17 mouse cellular contexts compared by ENCODE assay signal in the genomic region with DNA sequence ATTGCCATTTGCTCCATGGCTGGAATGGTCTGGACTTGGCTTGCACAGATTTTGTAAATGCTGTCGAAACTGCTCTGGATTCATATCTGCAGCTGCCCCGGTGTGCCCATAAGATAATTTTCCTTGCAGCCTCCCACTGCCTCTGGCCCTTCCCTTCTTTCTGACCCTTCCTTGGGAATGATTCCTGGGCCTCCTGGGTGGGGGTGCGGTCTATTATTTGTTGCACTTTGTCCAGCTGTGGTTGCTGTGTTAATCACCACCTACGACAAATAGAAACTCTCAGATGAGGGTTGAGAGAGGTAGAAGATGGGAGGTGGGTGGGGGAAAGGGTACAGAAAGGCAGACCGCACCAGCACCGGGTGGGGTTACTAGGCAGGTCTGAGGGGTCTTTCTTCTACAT. TPM values are rescaled to one million over a fixed set of nuclear protein-coding genes. Genes with fewer than 3 reads are reported as not detected.
DNase-seq lines count a peak whose midpoint lies in the region; ATAC-seq and TF ChIP-seq lines count a peak whose summit lies in the region.
"Had no signal": no experiment of that assay in that cellular context is flagged by ENCODE, and none has a peak within 500 bp of the region (broad histone marks: within the 10 kb centered on the region; RNA-seq: fewer than 3 reads in every experiment).

No protein-coding gene starts in this region.

- H3K36me3 ChIP-seq in hindbrain, embryonic 13.5 days, result peaks cover under 1% of the 10 kb centered on the region
- peaks cover 3% of the 10 kb centered on the region; the same call in 1 of the 2 replicates for H3K36me3 ChIP-seq in hindbrain, embryonic 14.5 days (replicated peaks; ENCODE audit: control insufficient read depth, insufficient read depth)
- 0 out of 2 replicates have a peak, but pooled peaks cover 4% of the 10 kb centered on the region for H3K36me3 ChIP-seq in neural tube, embryonic 13.5 days
- peaks cover 3% of the 10 kb centered on the region; the same call in 1 of the 2 replicates for H3K36me3 ChIP-seq in neural tube, embryonic 15.5 days
- no peaks in the 10 kb centered on the region for H3K36me3 ChIP-seq in liver, embryonic 14.5 days (replicated peaks; ENCODE audit: control insufficient read depth, insufficient read depth, low read depth)

- ATAC-seq in hindbrain, embryonic 13.5 days (ENCODE audit: low FRiP score), result no peak
- ATAC-seq in hindbrain, embryonic 14.5 days (ENCODE audit: low FRiP score), result no peak
- ATAC-seq in neural tube, embryonic 13.5 days (ENCODE audit: low read depth), result no peak
- ATAC-seq in neural tube, embryonic 15.5 days (ENCODE audit: low FRiP score), result no peak
- ATAC-seq in liver, embryonic 14.5 days (ENCODE audit: insufficient read depth), result no peak

- DNase-seq in hindbrain, embryonic 14.5 days (ENCODE audit: low spot score), result no peak
- DNase-seq in liver, embryonic 14.5 days (ENCODE audit: low read depth in 3 of 3, low spot score in 3 of 3), result no peak
- DNase-seq in right cerebral cortex, postnatal 36 days (ENCODE audit: low spot score in 2 of 2), result no peak
- DNase-seq in right cerebral cortex, adult 18-20 months, result no peak
- DNase-seq: cerebellum, postnatal 10 days; gastrocnemius, adult 2 months; heart, adult 2 months; lung, adult 18-20 months; lung, postnatal 36 days; thymus, postnatal 4 days had no signal

- H3K4me3 ChIP-seq in hindbrain, embryonic 13.5 days, result no peak overlapping the region
- H3K4me3 ChIP-seq in hindbrain, embryonic 14.5 days (replicated peaks; ENCODE audit: low read length), result no peak overlapping the region; the same call in 1 of the 2 replicates
- no peak overlapping the region for H3K4me3 ChIP-seq in neural tube, embryonic 13.5 days
- H3K4me3 ChIP-seq in neural tube, embryonic 15.5 days (replicated peaks), result no peak overlapping the region
- no peak overlapping the region for H3K4me3 ChIP-seq in liver, embryonic 14.5 days (ENCODE audit: insufficient read depth in 1 of 2, low read depth in 2 of 2, low read length in 2 of 2)
- H3K4me3 ChIP-seq: heart, adult 2 months had no signal

- H3K4me1 ChIP-seq in hindbrain, embryonic 13.5 days (replicated peaks), result peaks cover 27% of the 10 kb centered on the region
- H3K4me1 ChIP-seq in hindbrain, embryonic 14.5 days (replicated peaks; ENCODE audit: control insufficient read depth, insufficient read depth, low read length), result peaks cover 19% of the 10 kb centered on the region
- H3K4me1 ChIP-seq in neural tube, embryonic 13.5 days (replicated peaks), result peaks cover 26% of the 10 kb centered on the region
- peaks cover 28% of the 10 kb centered on the region for H3K4me1 ChIP-seq in neural tube, embryonic 15.5 days
- H3K4me1 ChIP-seq in liver, embryonic 14.5 days (replicated peaks; ENCODE audit: control insufficient read depth in 2 of 2, insufficient read depth in 2 of 2, low read length in 1 of 2), result peaks cover 18 to 33% of the 10 kb centered on the region in 2 experiments

- no peak for TF ChIP-seq CTCF in liver, embryonic 14.5 days (IDR thresholded peaks at IDR 0.05; ENCODE audit: low read depth)

- H3K27me3 ChIP-seq in hindbrain, embryonic 13.5 days, result no peaks in the 10 kb centered on the region
- no peaks in the 10 kb centered on the region for H3K27me3 ChIP-seq in hindbrain, embryonic 14.5 days (ENCODE audit: control insufficient read depth, insufficient read depth, low read length)
- 0 out of 2 replicates have a peak, but pooled peaks cover 3% of the 10 kb centered on the region for H3K27me3 ChIP-seq in neural tube, embryonic 13.5 days
- H3K27me3 ChIP-seq in neural tube, embryonic 15.5 days (replicated peaks), result peaks cover 4% of the 10 kb centered on the region; the same call in 1 of the 2 replicates
- no peaks in the 10 kb centered on the region for H3K27me3 ChIP-seq in liver, embryonic 14.5 days (ENCODE audit: control insufficient read depth, insufficient read depth, low read length)

- 86% methylated on average over 6 of the region's 6 CpGs for WGBS in hindbrain, embryonic 13.5 days
- 84% methylated on average over 6 of the region's 6 CpGs for WGBS in hindbrain, embryonic 14.5 days
- WGBS in neural tube, embryonic 13.5 days, result 81% methylated on average over 6 of the region's 6 CpGs
- WGBS in neural tube, embryonic 15.5 days, result 86% methylated on average over 6 of the region's 6 CpGs
- WGBS in liver, embryonic 14.5 days (ENCODE audit: insufficient replicate concordance), result 68% methylated on average over 6 of the region's 6 CpGs

- 0 out of 2 replicates have a peak overlapping the region, but pooled peaks have one; percentile 86 for H3K9ac ChIP-seq in hindbrain, embryonic 13.5 days
- H3K9ac ChIP-seq in hindbrain, embryonic 14.5 days, result no peak overlapping the region
- H3K9ac ChIP-seq in neural tube, embryonic 13.5 days, result peak overlapping the region; percentile 86; the same call in 1 of the 2 replicates
- no peak overlapping the region for H3K9ac ChIP-seq in neural tube, embryonic 15.5 days (replicated peaks)
- no peak overlapping the region for H3K9ac ChIP-seq in liver, embryonic 14.5 days (replicated peaks)

- TF ChIP-seq EP300 in liver, embryonic 14.5 days (IDR thresholded peaks at IDR 0.05; ENCODE audit: low read depth), result no peak

- no peaks in the 10 kb centered on the region for H3K9me3 ChIP-seq in hindbrain, embryonic 13.5 days
- no peaks in the 10 kb centered on the region for H3K9me3 ChIP-seq in hindbrain, embryonic 14.5 days (ENCODE audit: control insufficient read depth, low read length)
- H3K9me3 ChIP-seq in neural tube, embryonic 13.5 days, result no peaks in the 10 kb centered on the region
- H3K9me3 ChIP-seq in neural tube, embryonic 15.5 days (replicated peaks), result no peaks in the 10 kb centered on the region
- no peaks in the 10 kb centered on the region for H3K9me3 ChIP-seq in liver, embryonic 14.5 days (ENCODE audit: control insufficient read depth, low read length)
- H3K9me3 ChIP-seq: G1E; kidney, embryonic 15.5 days; limb, embryonic 10.5 days; midbrain, embryonic 12.5 days had no signal

- no peak overlapping the region; the same call in 1 of the 2 replicates for H3K27ac ChIP-seq in hindbrain, embryonic 13.5 days
- no peak overlapping the region for H3K27ac ChIP-seq in hindbrain, embryonic 14.5 days
- no peak overlapping the region for H3K27ac ChIP-seq in neural tube, embryonic 13.5 days (replicated peaks)
- no peak overlapping the region for H3K27ac ChIP-seq in neural tube, embryonic 15.5 days (replicated peaks)
- H3K27ac ChIP-seq in liver, embryonic 14.5 days, result no peak overlapping the region
- H3K27ac ChIP-seq: heart, adult 2 months had no signal

- H3K4me2 ChIP-seq in hindbrain, embryonic 13.5 days, result peak overlapping the region; percentile 69; the same call in 1 of the 2 replicates
- no peak overlapping the region for H3K4me2 ChIP-seq in hindbrain, embryonic 14.5 days (replicated peaks)
- no peak overlapping the region for H3K4me2 ChIP-seq in neural tube, embryonic 13.5 days
- no peak overlapping the region; the same call in 1 of the 2 replicates for H3K4me2 ChIP-seq in neural tube, embryonic 15.5 days
- H3K4me2 ChIP-seq in liver, embryonic 14.5 days (ENCODE audit: low read depth), result peak overlapping the region; percentile 78

RNA-seq across cellular contexts. Expression of gene Senp1, which starts 13.7 kb away (rescaled TPM):
- polyA plus RNA-seq in hindbrain, embryonic 13.5 days (2015; fragmentation: Nextera tagmentation; extraction: Ambion mirVana), result 23.3 and 24.7 TPM in 2 replicates
- polyA plus RNA-seq in hindbrain, embryonic 14.5 days (2014; fragmentation: Nextera tagmentation; extraction: Ambion mirVana), result 22.9 and 23.6 TPM in 2 replicates
- polyA plus RNA-seq in neural tube, embryonic 13.5 days (2015; fragmentation: Nextera tagmentation; extraction: Ambion mirVana), result 20.3 and 23.4 TPM in 2 replicates
- polyA plus RNA-seq in neural tube, embryonic 15.5 days (2015; fragmentation: Nextera tagmentation; extraction: Ambion mirVana), result 16.8 and 22.5 TPM in 2 replicates
- 8.7 and 10.7 TPM in 2 replicates for polyA plus RNA-seq in liver, embryonic 14.5 days (2012; rRNA removed)
- 15.3 and 16.9 TPM in 2 replicates for polyA plus RNA-seq in liver, embryonic 14.5 days (2014; fragmentation: Nextera tagmentation; extraction: Ambion mirVana)

RNA-seq across cellular contexts. Expression of gene Pfkm, which starts 14.8 kb away (rescaled TPM):
- 70.1 and 70.2 TPM in 2 replicates for polyA plus RNA-seq in hindbrain, embryonic 13.5 days (2015; fragmentation: Nextera tagmentation; extraction: Ambion mirVana)
- 77.6 and 83.0 TPM in 2 replicates for polyA plus RNA-seq in hindbrain, embryonic 14.5 days (2014; fragmentation: Nextera tagmentation; extraction: Ambion mirVana)
- 66.5 and 66.8 TPM in 2 replicates for polyA plus RNA-seq in neural tube, embryonic 13.5 days (2015; fragmentation: Nextera tagmentation; extraction: Ambion mirVana)
- polyA plus RNA-seq in neural tube, embryonic 15.5 days (2015; fragmentation: Nextera tagmentation; extraction: Ambion mirVana), result 85.6 and 94.3 TPM in 2 replicates
- polyA plus RNA-seq in liver, embryonic 14.5 days (2012; rRNA removed), result 18.2 and 22.4 TPM in 2 replicates
- polyA plus RNA-seq in liver, embryonic 14.5 days (2014; fragmentation: Nextera tagmentation; extraction: Ambion mirVana), result 19.6 and 20.6 TPM in 2 replicates

RNA-seq across cellular contexts. Expression of gene Asb8, which starts 58.2 kb away (rescaled TPM):
- 52.9 and 59.4 TPM in 2 replicates for polyA plus RNA-seq in hindbrain, embryonic 13.5 days (2015; fragmentation: Nextera tagmentation; extraction: Ambion mirVana)
- polyA plus RNA-seq in hindbrain, embryonic 14.5 days (2014; fragmentation: Nextera tagmentation; extraction: Ambion mirVana), result 66.2 and 66.8 TPM in 2 replicates
- polyA plus RNA-seq in neural tube, embryonic 13.5 days (2015; fragmentation: Nextera tagmentation; extraction: Ambion mirVana), result 57.5 and 63.8 TPM in 2 replicates
- polyA plus RNA-seq in neural tube, embryonic 15.5 days (2015; fragmentation: Nextera tagmentation; extraction: Ambion mirVana), result 61.9 and 62.5 TPM in 2 replicates
- 9.7 and 15.1 TPM in 2 replicates for polyA plus RNA-seq in liver, embryonic 14.5 days (2012; rRNA removed)
- 22.3 and 22.4 TPM in 2 replicates for polyA plus RNA-seq in liver, embryonic 14.5 days (2014; fragmentation: Nextera tagmentation; extraction: Ambion mirVana)

RNA-seq across cellular contexts. Expression of gene Ccdc184, which starts 59.7 kb away (rescaled TPM):
- polyA plus RNA-seq in hindbrain, embryonic 13.5 days (2015; fragmentation: Nextera tagmentation; extraction: Ambion mirVana), result 55.6 and 59.6 TPM in 2 replicates
- 98.1 and 125 TPM in 2 replicates for polyA plus RNA-seq in hindbrain, embryonic 14.5 days (2014; fragmentation: Nextera tagmentation; extraction: Ambion mirVana)
- 50.1 and 50.4 TPM in 2 replicates for polyA plus RNA-seq in neural tube, embryonic 13.5 days (2015; fragmentation: Nextera tagmentation; extraction: Ambion mirVana)
- polyA plus RNA-seq in neural tube, embryonic 15.5 days (2015; fragmentation: Nextera tagmentation; extraction: Ambion mirVana), result 98.5 and 116 TPM in 2 replicates
- polyA plus RNA-seq in liver, embryonic 14.5 days (2012; rRNA removed), result 0.01 TPM in 1 of 2 replicates, not detected in the other
- not detected in 2 replicates for polyA plus RNA-seq in liver, embryonic 14.5 days (2014; fragmentation: Nextera tagmentation; extraction: Ambion mirVana)
- polyA plus RNA-seq: G1E had no signal

Comparison
In these comparisons a context has a peak if more than half of its experiments do, and no peak if none do; other contexts are left out.
1. H3K4me2 ChIP-seq: peak in hindbrain, embryonic 13.5 days (single experiment) and liver, embryonic 14.5 days (single experiment); none in hindbrain, embryonic 14.5 days (single experiment), neural tube, embryonic 13.5 days (single experiment) and neural tube, embryonic 15.5 days (single experiment).
2. H3K9ac ChIP-seq: peak in hindbrain, embryonic 13.5 days (single experiment) and neural tube, embryonic 13.5 days (single experiment); none in hindbrain, embryonic 14.5 days (single experiment), neural tube, embryonic 15.5 days (single experiment) and liver, embryonic 14.5 days (single experiment).